Mouse (Mus musculus) heart, adult 8-10 months (tissue): Measurements from ENCODE around the gene Uck2. TPM values are rescaled to one million over a fixed set of nuclear protein-coding genes. Genes with fewer than 3 reads are reported as not detected.

Experiments used
- DNase-seq: peaks from one replicate; pipeline ENCODE4 v3.0.0; 2022; ENCODE audit warnings: low spot score
- total RNA-seq, 4 experiments: library from RNA; stranded (reverse); gene quantifications; 2 replicates each; pipeline ENCODE4 v1.2.4; 2022

Gene Uck2
- 10 to 100 TPM; 38.7 to 50.3 (median 43.4) TPM for total RNA-seq

DNA sequence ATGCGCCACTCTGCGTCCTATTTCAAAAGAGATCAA lies at the start of gene Uck2:
Gene Uck2, minus strand, starts transcription at position 1 of the 36 bp plus-strand sequence.
- DNase-seq = no peak

DNA sequence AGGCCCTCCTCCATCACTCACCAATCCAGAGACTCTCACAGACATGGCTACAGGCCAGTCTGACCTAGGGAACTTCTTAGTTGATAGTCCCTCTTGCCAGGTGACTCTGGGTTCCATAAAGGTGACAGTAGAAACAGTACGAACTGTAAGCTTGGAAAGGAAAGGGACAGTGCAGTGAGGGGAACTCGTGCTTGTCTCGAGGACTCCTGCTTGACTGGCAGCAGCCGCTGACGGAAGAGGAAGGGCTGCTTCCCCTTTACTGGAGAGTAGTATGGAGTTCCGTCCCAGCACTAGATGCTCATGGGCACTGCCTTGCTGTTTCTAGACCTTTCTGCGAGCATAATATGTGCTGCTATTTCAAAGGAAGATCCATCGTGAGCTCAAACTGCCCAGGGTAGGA lies 46.0 kb upstream of the Uck2 start:
- DNase-seq = no peak

DNA sequence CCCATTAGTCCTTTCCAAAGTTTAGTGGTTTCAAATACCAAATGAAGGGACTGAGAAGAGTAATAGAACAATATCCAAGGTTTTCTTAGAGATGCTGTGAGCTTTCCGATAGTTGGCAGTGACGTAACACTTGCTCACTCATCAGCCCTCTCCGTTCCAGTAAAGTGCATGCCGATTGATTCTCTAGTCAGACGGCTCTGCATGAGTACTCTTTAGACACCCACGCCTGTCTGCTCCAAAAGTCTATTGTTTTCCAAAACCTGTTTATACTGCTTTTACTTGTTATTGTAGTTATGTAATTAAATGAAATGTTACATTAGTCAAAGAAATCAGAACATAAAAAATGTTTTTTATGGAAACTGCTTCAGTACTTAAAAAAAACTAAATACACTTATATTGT lies 43.7 kb upstream of the Uck2 start:
- DNase-seq = no peak

DNA sequence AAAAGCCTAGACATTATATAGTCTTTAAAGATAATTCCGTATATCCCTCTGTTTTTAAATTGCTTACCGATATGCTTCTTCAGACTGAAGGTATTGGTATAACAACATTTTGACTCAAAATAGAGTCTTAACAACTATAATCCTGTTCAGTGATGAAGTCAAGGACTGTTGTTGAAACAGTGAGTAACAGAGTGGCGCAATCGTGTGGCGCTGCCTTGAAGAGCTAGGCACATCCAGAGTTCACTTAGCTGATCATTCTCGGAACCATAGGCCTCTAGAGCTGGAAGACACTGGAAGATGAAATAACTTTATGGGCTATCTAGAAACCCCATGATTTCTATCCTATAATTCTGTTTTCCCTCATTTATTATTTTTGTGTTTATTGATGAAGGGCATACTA lies 36.6 kb upstream of the Uck2 start:
- no peak for DNase-seq

DNA sequence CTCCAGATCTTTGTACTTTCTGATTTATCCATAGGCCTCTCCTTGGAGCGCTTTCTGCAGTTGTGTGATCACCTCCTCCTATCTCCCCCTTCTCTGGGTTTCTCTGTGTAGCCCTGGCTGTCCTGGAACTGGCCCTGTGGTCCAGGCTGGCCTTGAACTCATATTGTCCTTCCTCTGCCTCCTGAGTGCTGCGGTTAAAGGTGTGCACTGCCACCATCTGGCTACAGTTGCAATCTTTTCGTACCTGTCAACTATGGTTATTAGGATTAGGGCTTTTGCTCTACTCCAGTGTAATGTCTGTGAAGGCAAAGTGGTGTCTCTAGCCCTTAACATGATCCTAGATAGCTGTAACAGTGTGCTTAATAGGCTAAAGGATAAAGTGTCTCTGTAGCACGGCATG lies 28.1 kb upstream of the Uck2 start:
- no peak for DNase-seq

DNA sequence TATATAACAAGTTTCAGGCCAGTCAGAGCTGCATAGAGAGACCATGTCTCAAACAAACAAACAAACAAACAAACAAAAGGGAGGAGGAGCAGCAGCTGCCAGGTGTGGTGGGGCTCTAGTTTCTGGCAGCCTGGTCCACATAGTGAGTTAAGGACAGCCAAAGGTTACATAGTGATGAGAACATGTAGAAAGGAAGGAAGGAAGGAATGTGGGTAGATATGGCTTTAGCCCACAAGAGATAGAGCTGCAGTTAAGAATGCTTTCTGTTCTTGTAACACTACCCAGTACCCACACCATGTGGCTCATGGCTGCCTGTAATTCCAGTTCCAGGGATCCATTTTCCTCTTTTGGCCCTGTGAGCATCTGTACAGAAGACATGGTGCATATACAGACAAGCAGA lies 27.2 kb upstream of the Uck2 start:
- no peak for DNase-seq

DNA sequence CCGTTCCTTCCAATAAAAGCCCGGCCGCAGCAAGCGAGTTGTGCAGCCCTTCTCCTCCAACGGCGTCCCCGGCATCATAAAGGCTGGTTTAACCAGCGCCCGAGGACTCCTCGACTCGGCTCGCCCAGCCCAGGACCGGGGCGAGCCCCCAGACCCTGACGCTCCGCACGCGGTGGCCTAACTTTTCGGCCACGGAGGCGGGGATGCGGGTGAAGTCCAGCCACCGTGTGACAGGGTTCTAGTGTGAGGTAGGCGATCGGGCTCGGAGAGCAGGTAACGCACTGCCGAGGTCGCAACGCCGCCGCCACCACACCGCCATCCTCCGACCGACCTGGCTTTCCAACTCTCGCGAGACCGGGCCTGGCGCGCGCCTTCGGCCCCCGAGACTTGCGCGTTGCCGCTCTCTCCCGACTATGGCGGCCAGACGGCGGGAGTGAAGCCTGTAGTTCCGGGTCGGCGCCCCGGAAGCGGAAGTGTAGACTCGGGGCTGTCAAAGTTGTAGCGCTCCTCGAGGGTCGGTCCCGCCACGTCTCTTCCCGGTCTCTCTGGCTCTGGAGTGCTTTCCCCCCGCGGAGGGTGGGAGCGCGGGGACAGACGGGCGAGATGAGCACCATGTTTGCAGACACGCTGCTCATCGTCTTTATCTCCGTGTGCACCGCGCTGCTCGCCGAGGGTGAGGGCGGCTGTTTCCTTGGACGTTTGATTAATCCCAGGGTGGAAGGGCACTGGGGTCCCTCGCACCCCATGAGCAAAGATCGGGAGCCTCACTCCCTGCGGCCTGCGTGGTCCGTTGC lies 23.3 kb upstream of the Uck2 start, which contains the start of gene Tmco1:
Gene Tmco1, plus strand, starts transcription at position 118 of the 794 bp plus-strand sequence.
- DNase-seq = peak; percentile 96

DNA sequence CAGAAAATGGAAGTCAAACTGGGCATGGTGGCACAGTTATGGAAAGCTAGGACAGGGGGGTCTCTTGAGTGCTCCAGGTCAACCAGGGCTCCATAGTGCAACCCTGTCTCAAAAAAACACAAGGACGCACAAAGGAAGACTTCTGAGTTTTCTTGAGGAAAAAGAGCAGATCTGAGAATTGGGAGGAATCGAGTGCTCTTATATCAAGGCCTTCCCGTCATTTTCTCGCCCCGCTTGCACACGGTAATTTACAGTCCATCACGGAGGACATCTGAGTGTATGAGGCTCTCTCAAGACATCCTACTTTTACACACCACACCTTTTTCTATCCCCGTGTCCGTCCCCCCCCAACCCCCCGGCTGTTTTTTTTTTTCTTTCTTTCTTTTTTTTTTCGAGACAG lies 22.6 kb upstream of the Uck2 start:
- no peak for DNase-seq

DNA sequence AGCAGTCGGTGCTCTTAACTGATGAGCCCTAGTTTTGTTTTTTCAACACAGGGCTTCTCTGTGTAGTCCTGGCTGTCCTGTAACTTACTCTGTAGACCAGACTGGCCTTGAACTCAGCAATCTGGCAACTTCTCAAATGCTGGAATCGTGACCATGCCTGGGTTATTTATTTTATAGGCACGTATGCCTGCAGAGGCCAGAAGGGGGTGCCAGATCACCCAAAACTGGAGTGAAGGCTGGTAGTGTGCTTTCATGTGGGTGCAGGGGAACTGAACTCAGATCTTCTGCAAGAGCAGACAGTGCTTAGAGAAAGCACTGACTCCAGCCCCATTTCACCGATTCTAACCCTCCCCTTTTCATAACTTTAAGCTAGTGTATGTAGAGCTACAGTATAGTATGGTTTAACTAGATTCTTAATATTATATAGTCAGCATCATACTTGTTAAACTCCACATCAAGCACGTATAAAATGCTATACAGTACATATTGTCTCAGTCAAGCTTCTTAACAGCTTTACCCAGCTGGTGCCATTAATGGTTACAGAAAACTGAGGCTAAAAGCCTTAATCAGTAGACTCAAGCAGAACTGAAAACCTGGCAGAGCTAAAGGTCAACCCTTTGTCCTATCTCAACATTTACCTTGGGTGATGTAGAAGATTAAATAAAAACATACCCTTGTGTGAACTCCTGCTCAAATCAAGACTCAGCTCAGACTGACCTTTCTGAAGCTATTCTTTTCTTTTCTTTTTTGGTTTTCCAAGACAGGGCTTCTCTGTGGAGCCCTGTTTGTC lies 21.5 kb upstream of the Uck2 start:
- DNase-seq = peak; percentile 44

DNA sequence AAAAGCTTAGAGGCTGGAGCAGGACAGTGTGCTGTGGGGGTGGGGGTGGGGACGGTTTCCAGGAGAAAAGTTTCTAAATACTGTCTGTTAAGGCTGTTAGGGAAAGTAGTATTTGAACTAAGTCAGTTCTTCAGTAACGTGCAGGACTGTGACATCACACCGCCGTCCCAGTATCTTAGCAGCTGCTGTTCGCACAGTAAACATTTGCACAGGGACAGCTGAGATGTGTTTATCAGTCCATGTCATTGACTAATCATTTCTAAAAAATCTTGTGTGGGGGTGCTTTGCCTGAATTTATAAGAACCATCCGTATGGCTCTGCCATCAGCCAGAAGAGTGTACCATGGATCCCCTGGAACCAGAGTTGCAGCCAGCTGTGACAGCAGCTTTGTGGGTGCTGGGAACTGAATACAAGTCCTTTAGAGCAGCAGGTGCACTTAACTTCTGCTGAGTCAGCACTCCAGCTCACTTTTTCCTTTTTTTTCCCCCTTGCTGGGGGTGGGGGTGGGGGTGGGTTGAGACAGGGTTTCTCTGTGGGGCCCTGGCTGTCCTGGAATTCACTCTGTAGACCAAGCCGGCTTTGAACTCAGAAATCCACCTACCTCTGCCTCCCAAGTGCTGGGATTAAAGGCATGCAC lies 20.5 kb upstream of the Uck2 start:
- DNase-seq = no peak

DNA sequence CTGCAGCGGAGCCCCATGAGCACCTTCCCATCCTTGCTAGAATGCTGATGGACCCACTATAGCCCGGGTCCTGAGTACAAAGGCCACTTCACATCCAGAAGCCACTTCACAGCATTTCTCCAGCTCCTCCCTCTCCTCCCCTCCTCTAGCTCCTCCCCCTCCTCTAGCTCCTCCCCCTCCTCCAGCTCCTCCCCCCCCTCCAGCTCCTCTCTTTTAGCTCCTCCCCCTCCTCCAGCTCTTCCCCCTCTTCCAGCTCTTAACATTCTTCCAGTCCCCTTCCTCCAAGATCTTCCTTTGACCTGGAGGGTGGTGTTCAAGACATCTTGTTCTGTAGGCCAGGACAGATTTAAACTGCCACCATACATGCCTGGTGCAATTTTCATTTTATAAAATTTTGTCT lies 15.0 kb upstream of the Uck2 start:
- DNase-seq = no peak

DNA sequence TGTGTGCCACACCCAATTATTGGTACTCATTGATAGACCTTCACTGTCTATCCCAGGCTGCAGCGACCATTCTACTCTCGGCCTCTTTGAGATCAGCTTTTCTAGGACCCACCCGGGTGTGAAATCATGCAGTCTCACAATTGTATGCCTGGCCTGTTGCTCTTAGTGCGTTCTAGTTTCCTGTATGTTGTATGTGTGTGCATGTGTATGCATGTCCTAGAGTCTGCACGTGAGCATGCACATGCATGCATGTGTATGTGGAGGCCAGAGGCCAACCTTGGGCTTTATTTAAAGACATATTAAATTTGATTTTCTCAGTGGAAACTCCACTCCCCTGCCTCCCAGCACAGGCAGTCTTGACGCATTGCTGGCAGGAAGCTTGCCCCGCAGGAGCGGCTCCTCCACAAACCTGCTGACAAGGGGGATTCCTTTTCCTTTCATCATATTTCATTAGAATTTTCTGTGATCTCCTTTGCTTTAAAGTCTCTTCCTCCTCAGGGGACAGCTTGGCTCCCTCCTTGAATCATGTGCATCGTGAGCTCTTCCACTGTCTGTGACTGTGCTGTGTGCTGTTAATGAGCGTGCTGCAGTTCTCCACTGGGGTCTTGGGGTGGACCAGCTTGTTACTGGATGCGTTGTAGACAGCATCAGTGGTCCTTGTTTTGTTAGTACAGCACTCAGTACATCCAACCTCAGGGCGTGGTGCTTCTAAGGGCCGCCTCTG lies 10.7 kb upstream of the Uck2 start:
- DNase-seq = no peak

DNA sequence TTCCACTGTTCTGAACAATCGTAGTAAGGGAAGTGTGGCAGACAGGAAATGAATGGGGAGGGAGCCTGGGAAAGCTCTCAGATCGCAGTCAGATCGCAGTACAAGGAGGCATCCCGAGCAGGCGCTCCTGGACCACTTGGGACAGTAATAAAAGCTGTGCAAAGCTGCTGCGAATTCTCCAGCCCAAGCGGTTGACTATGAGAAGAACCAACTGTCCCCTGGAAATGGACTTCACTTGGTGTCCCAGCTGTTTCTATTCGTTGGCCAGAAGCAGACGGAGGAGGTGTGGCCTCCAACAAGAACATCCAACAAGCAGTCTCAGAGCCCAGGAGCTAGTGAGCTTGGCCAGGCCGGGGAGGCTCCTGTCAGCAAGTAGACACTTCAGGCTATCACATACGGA lies 7.3 kb upstream of the Uck2 start:
- peak; percentile 67 for DNase-seq

DNA sequence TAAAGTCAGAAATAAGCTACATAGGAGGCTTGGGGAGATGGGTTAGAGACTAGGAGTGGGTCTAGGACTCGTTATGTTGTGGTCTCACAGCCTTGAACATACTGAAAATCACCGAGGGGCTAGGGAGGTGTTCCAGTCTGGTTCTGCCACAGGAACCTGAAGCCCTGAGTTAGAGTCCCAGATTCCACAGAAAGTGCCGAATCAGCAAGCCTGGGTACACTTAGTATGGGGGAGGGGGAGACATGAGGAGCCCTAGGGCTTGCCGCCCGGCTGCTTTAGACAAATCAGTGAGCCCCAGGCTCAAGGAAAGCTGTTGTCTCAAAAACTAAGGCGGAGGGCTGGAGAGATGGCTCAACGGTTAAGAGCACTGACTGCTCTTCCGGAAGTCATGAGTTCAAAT lies 6.5 kb upstream of the Uck2 start:
- DNase-seq = no peak

DNA sequence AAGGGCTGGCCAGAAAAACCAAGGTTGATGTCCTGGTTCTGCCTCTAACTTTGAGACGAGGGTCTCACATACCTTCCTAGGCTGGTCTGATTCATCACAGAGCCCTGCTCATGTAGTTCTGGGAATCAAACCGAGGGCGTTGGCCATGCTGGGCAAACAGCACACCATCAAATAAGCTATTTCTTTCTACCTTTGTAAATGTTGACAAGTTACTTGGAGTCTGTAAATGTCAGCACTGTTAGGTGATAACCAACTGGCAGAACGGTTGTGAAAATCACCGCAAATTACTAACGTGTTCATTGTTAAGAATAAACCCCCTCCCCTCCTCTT lies 5.1 kb upstream of the Uck2 start:
- DNase-seq = no peak

DNA sequence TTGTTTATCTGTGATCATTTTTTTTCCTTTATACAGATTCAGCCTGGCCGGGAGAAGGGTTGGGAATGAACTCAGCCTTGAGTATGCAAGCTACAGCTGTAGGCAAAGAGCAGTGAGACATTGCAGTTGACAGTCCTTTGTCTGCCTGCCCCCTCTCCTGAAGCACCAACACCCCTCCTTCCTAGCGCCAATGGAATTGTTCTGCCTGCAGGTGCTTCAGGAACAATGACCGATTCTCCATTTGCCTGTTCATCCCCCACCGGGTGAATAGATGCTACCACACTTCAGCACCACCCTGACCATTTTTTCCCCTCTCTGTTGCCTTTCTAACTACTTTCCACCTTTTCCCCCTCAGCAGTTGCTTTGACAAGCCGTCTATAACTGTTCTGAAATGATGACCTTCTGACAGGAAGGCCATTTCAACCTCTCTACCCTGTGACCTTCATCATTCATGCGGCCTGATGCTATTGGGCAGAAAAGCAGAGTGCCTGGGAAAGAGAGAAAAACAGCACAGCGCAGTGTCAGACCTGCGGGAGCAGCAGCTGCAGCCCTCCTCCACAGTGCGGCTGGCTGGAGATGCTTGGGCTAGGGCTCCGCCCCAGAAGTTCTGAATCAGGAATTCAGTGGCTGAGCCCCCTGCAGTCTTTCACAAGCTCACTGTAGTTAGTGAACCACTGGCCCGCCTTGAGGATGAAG lies 4.6 kb upstream of the Uck2 start:
- DNase-seq = no peak

DNA sequence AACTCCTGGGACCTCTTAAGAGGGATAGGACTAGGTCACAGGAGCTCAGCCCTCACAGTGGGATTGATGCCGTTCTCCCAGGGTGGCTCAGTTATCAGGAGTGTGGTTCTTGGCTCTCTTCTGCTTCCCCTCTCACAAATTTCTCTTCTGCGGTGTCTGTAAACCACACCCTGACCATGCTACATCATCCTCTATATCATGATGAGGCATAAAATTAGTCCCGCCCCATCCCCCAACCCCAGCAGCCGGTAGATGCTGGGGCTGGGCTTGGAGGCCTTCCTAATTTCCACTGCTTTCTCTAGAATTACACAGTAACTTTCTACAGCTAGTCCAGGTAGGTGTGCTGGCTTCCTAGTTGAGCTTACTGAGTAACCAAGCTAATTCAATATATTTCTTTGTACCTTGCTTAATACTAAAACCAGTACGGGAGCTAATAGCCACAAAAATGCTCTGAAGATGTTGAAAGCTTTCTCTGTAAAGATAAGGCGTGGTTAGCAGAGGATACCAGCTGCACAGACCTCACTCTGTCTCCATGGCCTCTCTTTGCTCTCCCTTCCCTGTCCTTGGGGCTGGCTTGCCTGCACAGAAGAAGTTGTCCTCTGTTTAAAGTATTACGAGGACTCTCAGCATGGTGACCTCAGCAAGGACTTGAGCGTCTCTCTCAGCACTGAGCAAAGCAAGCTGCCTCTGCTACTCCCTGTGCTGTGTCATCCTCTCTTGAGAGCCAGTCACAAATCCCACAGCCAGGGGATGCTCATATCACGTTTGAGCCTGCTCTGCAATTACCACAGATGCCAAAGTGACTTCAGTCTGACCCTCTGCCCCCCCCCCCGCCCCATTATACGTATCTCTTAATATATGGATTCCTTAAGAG lies 3.8 kb upstream of the Uck2 start:
- no peak for DNase-seq

DNA sequence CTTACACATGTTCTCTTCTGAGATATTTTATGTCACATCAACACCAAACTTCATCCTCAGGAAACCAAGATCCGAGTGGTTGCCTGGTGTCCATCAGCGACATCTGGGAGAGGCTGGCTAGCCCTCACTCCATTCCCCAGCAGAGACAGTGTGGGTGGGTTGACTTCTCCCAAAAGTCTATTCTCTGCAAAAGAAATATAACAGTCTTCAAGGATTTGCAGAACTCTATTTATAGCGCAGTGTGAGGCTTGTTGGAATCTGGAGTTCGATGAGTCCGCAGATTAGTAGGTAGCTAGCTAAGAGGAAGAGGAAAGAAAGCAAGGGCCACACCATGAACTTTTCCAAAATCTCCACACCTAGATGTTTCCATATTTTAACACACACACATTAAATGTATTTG lies 2.0 kb upstream of the Uck2 start:
- no peak for DNase-seq

DNA sequence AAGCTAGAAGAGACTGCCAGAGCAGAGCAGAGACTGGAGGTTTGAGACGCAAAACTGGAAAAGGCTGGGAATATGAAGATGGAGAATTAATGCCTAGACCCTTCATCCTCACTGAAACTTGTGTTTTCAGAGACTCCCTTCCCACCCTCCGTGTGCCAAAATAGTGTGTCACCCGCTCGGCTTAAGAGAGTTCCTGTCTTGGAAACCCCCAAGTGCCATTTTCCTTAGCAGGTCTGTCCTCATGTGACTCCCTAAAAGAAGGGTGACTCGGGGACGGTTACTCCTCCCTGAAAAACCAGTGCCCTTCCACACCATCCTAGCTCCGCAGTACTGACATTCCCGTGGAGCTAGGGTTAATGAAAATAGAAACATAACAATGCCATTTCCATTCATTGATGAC lies 236 bp upstream of the Uck2 start:
- no peak for DNase-seq

DNA sequence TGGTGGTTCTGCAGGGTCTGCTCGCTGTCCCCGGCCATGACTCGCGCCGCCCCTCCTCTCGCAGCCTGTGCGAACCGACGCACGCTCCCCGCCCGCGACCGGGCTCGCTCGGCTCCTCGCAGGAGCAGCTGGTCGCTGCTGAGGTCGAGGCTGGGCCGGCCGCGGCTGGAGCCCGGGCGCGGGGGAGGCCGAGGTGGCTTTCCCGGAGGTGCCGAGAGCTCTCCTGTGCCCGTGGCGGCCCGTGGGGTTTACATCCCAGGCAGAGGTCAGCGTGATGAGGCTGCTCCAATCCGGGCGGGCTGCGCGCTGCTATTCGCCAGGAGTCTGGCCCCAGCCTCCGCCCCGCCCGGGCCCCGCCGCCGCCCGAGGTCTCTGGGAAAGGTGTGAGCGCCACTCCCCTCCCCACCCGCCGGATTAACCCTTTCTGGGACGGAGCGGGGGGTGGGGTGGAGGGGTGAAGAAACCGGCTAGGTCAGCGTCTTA lies 242 bp downstream of the Uck2 start:
- DNase-seq = peak; percentile 78

DNA sequence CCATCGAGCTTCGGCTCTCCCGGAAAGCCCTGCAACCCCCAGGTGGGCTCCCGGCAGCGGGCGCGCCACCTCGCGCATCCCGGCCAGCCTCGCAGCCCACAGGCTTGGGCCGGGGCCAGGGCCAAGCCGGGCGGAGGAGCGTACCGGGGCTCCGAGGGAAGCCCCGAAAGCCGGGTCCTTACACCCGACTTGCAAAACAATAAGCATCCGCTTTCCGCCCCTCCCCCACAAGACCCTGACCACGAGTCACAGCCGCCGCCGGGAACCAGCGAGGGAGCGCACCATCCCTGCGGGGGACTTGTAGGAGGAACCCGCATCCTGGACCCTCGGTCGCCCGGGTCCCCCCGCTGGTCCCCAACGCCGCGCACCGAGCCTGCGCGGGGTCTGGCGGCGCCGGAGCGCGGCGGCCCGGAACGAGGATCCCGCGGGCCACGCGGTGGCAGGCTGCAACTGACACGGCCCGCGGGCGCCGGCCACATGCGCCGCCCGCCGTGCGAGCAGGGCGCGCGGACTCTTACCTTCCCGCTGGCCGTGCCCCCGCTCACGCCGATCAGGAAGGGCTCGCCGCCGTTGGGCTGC lies 773 bp downstream of the Uck2 start:
- no peak for DNase-seq
